Mouse (Mus musculus) CD4-positive, CD25-positive, alpha-beta regulatory T cell, adult 2 months (primary cell): ENCODE results near the gene Gfod2.
A peak's percentile ranks its signal among the peaks of the same experiment; 100 is the strongest.

Source experiments
- DNase-seq: peaks from one replicate; pipeline ENCODE4 v3.0.0-alpha.2; 2012; ENCODE audit warnings: low read depth, low spot score

The Gfod2 gene

GRCm38 (mm10) chr8:105704146-105704812 is 54.2 kb downstream of the Gfod2 start:
- no peak for DNase-seq

DNA sequence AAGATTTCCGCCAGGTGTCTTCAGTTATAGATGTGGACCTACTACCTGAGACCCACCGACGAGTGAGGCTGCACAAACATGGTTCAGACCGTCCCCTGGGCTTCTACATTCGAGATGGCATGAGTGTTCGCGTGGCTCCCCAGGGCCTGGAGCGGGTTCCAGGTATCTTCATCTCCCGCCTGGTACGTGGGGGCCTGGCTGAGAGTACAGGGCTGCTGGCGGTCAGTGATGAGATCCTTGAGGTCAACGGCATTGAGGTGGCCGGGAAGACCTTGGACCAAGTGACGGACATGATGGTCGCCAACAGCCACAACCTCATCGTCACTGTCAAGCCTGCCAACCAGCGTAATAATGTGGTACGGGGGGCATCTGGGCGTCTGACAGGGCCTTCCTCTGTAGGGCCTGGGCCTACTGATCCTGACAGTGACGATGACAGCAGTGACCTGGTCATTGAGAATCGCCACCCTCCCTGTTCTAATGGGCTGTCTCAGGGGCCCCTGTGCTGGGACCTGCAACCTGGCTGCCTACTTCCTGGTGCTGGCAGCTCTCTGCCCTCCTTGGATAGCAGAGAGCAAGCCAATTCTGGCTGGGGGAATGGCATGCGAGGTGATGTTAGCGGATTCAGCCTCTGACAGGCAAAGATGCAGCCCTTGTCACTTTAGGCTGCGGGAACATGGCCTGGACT is 55.6 kb downstream of the Gfod2 start:
- DNase-seq, result no peak

GRCm38 (mm10) chr8:105702001-105702401 is 56.5 kb downstream of the Gfod2 start:
- no peak for DNase-seq

- DNase-seq, result peak; percentile 96
These were observed 57.3 kb downstream of the Gfod2 start, which contains the start of the genes Acd and Pard6a for GRCm38 (mm10) chr8:105700966-105701824. Gene Acd (minus strand): TSS chr8:105701102. Gene Pard6a (plus strand): TSS chr8:105701148.

- peak; percentile 79 for DNase-seq
These were observed 57.9 kb downstream of the Gfod2 start for GRCm38 (mm10) chr8:105700566-105700965.

- DNase-seq, result no peak
These were observed 58.8 kb downstream of the Gfod2 start for GRCm38 (mm10) chr8:105699488-105700215.

GRCm38 (mm10) chr8:105698734-105699133 is 59.7 kb downstream of the Gfod2 start:
- DNase-seq, result no peak

DNA sequence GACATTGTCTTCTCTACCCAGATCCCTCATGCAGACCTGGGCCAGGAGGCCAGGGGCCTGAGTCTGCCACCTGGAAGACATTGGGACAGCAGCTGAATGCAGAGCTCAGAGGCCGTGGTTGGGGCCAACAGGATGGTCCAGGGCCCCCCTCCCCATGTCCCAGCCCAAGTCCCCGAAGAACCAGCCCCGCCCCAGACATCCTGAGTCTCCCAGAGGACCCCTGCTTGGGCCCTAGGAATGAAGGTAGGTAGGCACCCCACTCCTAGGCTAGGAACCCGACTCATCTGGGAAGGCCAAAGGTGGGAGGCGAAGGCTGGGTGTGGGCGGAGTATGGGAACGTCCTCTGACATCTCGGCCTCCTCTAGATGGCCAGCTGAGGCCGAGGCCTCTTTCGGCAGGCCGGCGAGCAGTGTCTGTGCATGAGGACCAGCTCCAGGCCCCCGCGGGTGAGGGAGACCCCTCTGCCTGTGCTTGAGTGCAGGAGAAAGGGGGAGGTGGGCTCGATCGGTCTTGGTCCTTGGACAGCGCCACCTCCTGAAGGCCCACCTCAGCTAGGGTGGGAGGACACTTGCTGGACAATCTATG is 61.2 kb downstream of the Gfod2 start:
- DNase-seq, result no peak

DNA sequence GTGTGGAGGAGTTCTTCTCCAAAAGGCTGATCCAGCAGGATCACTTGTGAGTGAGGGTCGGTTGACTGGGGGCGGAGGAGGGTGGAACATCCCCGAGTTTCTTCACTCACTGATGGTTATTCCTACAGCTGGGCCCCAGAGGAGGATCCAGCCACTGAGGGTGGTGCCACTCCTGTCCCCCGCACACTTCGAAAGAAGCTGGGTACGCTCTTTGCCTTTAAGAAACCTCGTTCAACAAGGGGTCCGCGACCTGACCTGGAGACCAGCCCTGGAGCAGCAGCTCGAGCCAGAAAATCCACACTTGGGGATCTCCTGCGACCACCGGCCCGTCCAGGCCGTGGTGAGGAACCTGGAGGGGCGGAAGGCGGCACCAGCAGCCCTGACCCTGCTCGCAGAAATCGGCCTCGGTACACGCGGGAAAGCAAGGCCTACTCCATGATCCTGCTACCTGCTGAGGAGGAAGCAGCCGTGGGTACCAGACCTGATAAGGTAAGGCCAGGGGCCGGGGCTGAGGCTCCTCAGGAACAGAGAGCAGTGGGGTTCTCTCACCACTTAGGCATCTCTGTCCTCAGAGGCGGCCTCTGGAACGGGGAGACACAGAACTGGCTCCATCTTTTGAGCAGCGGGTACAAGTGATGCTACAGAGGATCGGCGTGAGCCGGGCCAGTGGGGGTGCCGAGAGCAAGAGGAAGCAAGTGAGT is 63.2 kb downstream of the Gfod2 start:
- no peak for DNase-seq

GRCm38 (mm10) chr8:105694051-105694799 is 64.2 kb downstream of the Gfod2 start:
- no peak for DNase-seq

DNA sequence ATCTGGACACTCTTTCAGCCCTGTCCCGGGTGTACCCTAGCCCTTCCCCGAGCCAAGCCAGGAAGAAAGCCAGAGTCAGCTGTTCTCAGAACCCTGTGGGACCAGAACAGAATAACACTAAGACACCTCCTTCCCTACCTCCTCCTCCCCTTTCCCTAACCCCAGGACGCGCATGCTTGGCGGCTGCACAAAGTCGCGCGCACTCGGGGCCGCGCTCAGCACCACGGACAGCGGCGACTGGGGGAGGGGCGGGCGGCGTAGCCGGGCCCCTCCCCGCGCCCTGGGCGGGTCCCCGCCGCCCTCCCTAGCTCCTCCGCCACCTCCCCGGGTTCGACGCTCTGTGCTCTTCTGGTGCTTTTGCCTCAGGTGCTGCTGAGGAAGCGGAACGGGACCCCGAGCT is 64.8 kb downstream of the Gfod2 start:
- no peak for DNase-seq

DNA sequence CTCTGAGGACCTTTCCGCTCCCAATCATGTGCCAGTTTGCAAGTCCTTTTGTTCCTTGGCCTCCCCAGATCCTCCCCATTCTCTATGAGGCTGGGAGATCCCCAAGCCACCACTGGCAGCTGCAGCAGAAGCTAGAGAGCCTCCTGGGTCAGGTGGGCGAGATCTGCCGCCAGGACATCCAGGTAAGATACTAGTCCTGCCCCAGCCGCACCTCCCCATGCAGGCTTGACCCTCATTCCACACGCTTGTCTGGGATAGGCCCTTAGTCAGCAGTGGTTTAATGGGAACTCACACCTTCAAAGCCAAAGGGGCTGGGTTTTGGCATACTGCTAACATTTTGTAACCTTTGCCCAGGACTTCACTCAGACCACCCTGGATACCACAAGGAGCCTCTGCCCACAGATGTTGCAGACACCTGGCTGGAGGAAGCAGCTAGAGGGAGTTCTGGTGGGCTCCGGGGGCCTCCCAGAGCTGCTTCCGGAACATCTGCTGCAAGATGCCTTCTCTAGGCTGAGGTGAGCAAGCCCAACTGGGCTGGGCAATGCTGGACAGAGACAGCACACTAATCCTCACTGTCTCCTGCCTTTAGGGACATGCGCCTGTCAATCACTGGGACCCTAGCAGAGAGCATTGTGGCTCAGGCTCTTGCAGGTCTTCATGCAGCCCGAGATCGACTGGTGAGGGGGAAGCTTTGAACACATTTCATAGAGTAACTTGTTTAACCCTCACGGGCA is 65.8 kb downstream of the Gfod2 start:
- no peak for DNase-seq

- DNase-seq, result no peak
These were observed 67.5 kb downstream of the Gfod2 start for GRCm38 (mm10) chr8:105690978-105691377.

DNA sequence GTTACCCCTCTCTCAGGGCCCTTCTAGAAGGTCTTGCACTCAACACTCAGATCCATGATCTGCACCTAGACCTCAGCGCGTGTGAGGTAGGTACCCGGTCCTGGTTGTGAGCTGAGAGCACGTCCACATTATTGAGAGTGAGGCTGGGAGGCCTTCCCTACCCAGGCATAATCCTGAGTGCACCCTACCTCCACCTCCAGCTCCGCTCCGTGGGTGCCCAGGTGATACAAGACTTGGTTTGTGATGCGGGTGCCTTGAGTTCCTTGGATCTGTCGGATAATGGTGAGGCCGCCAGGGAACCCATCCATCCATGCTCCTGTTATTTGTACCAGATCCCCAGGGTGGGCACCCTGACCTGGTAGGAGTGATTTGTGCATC is 68.5 kb downstream of the Gfod2 start:
- DNase-seq, result no peak

DNA sequence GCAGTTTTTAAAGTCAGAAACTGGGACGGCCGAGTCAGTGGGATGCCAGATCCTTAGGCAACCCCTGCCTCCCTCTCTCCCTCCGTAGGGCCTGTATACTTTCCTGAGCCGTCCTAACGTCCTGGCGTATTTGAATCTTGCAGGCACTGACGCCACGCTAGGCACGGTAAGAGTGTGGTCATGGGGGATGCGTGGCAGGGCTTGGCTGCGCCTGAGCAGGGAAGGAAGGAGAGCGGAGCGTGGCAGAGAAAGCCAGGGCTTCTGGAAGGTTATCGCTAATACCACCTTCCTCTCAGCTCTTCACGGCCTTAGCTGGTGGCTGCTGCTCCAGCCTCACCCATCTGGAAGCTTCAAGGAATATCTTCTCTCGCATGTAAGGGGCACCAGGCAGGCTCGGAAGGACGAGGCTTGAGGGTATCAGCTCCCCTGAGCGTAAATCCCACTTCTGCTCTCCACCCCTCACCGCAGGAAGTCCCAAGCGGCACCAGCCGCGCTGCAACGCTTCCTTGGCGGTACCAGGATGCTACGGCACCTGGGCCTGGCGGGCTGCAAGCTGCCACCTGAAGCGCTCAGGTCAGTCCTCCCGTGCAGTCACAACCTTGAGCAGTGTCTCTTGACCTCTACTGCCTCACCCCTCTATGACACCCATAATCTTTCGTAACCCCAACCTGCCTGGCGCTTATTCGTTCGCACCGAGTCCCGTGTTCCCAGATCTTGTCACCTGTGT is 69.0 kb downstream of the Gfod2 start:
- DNase-seq, result no peak

GRCm38 (mm10) chr8:105688242-105688752 is 70.2 kb downstream of the Gfod2 start:
- no peak for DNase-seq

- DNase-seq, result no peak
These were observed 71.0 kb downstream of the Gfod2 start for GRCm38 (mm10) chr8:105687512-105687911.

DNA sequence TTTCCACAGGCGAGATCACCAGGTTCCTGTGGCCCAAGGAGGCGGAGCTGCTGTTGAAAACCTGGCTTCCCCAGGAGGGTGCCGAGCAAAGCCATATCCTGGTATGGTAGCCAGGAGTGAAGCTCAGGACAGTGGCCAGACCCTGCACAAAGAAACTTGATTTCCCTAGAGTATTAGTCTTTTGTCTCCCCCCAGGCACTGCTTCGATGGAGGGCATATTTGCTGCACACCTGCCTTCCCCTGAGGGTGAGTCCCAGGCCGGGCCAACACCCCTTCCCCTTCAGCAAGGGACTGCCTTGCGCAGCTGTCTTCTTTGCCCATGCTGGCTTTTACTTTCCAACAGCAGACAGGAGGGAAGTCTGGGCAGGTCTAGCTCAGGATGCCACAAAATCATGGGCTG is 71.9 kb downstream of the Gfod2 start:
- DNase-seq, result no peak
